Mouse (Mus musculus): ENCODE measurements at regions not wholly inside any gene's neighbourhood (a gene's known extent, or its start where the extent isn't known, plus 50 kb on each side); places are given as distances from the start of the nearest gene placed in this dataset.

GRCm38 (mm10) chr13:4756529-4756928 lies 147.6 kb upstream of the Akr1e1 start:
- no peak for TF ChIP-seq FLI1 (IDR thresholded peaks at IDR 0.05; ENCODE audit: low read length)
- TF ChIP-seq GATA1 (IDR thresholded peaks at IDR 0.05; ENCODE audit: borderline replicate concordance, low read length), result no peak
